Mouse (Mus musculus) kidney, postnatal 0 days (tissue): ENCODE measurements around the gene Rnf144a. TPM values are rescaled to one million over a fixed set of nuclear protein-coding genes. Genes with fewer than 3 reads are reported as not detected.

ENCODE experiments used
- ATAC-seq: fragments of 200-750 bp; cut with Nextera tagmentation; replicated peaks from 2 replicates; pipeline ENCODE4 v1.8.0; 2017; ENCODE audit warnings: low read depth, moderate number of reproducible peaks, moderate TSS enrichment, moderate library complexity; ENCODE audit not compliant: low FRiP score
- DNase-seq: peaks from one replicate; pipeline ENCODE4 v3.0.0-alpha.2; 2016; ENCODE audit warnings: low spot score
- H3K27ac ChIP-seq: fragments of 300-500 bp; sonication (generic); 2 replicates; pipeline ENCODE4 v1.5.1; 2014; ENCODE audit warnings: mild to moderate bottlenecking
- H3K27me3 ChIP-seq: fragments of 300-500 bp; sonication (generic); 2 replicates; pipeline ENCODE4 v1.6.1; 2014; ENCODE audit warnings: low read length, mixed read lengths; ENCODE audit not compliant: insufficient read depth
- H3K36me3 ChIP-seq: fragments of 300-500 bp; sonication (generic); 2 replicates; pipeline ENCODE4 v1.6.1; 2014; ENCODE audit warnings: low read length, mixed read lengths; ENCODE audit not compliant: insufficient read depth
- H3K4me1 ChIP-seq: fragments of 300-500 bp; sonication (generic); replicated peaks from 2 replicates; pipeline ENCODE4 v1.6.1; 2014; ENCODE audit warnings: antibody characterized with exemption, low read length, mixed read lengths; ENCODE audit not compliant: insufficient read depth
- H3K4me2 ChIP-seq: fragments of 300-500 bp; sonication (generic); 2 replicates; pipeline ENCODE4 v1.6.1; 2014; ENCODE audit warnings: mild to moderate bottlenecking, low read length, moderate library complexity, mixed read lengths
- H3K4me3 ChIP-seq: fragments of 300-500 bp; sonication (generic); replicated peaks from 2 replicates; pipeline ENCODE4 v1.5.1; 2014; ENCODE audit warnings: low read depth, low read length
- H3K9ac ChIP-seq: fragments of 300-500 bp; sonication (generic); 2 replicates; pipeline ENCODE4 v1.6.1; 2014; ENCODE audit warnings: low read depth, low read length
- H3K9me3 ChIP-seq: fragments of 300-500 bp; sonication (generic); replicated peaks from 2 replicates; pipeline ENCODE4 v1.6.1; 2016; ENCODE audit warnings: low read length, inconsistent platforms, mixed read lengths
- CTCF ChIP-seq: IDR thresholded peaks from 2 replicates; pipeline ENCODE4 v1.5.1; 2016; ENCODE audit warnings: antibody characterized with exemption, low read depth, mild to moderate bottlenecking, moderate library complexity
- WGBS: fragments of 180-500 bp; shearing (Covaris S2); extraction: QIAGEN DNeasy Blood & Tissue Kit; methylation state at CpG from one replicate; pipeline ENCODE4 v1.1.7; 2014; 5-methylcytosine and 5-hydroxymethylcytosine counted together
- polyA plus RNA-seq: library from polyadenylated mRNA; unstranded; fragments of >200 nt; fragmentation: Nextera tagmentation; extraction: Ambion mirVana; gene quantifications from 2 replicates; pipeline ENCODE4 v1.2.1, GENCODE M21; 2015

The Rnf144a gene
- polyA plus RNA-seq, 1 experiment from 2014 or later: 19.2 TPM

GRCm38 (mm10) chr12:26401696-26402470 lies 13.2 kb downstream of the Rnf144a start:
- Histone ChIP-seq H3K27ac (peak overlapping the region; percentile 67), H3K4me2 (no peak overlapping the region), H3K36me3 (no peaks in the 10 kb centered on the region), H3K4me1 (peaks cover 28% of the 10 kb centered on the region), H3K4me3 (no peak overlapping the region), H3K9me3 (no peaks in the 10 kb centered on the region), H3K9ac (no peak overlapping the region), H3K27me3 (no peaks in the 10 kb centered on the region)
- ATAC-seq (no peak), DNase-seq (peak; percentile 64)
- WGBS: 52% methylated on average over 10 of the region's 10 CpGs
- no peak for TF ChIP-seq CTCF

GRCm38 (mm10) chr12:26401254-26401653 lies 13.8 kb downstream of the Rnf144a start:
- 47% methylated on average over 1 of the region's 1 CpGs for WGBS
- no peaks in the 10 kb centered on the region for H3K27me3 ChIP-seq
- H3K4me3 ChIP-seq: no peak overlapping the region
- no peak overlapping the region for H3K4me2 ChIP-seq
- no peak overlapping the region for H3K9ac ChIP-seq
- no peak for TF ChIP-seq CTCF
- ATAC-seq (no peak), DNase-seq (no peak)
- peaks cover 26% of the 10 kb centered on the region for H3K4me1 ChIP-seq
- H3K36me3 ChIP-seq: no peaks in the 10 kb centered on the region
- no peaks in the 10 kb centered on the region for H3K9me3 ChIP-seq
- peak overlapping the region; percentile 67 for H3K27ac ChIP-seq

- TF ChIP-seq CTCF: no peak
- no peak overlapping the region for H3K4me2 ChIP-seq
- WGBS: 100% methylated on average over 1 of the region's 1 CpGs
- no peaks in the 10 kb centered on the region for H3K9me3 ChIP-seq
- H3K27me3 ChIP-seq: no peaks in the 10 kb centered on the region
- H3K4me1 ChIP-seq: peaks cover 21% of the 10 kb centered on the region
- DNase-seq (no peak), ATAC-seq (0 out of 2 replicates have a peak, but pooled peaks have one; percentile 34)
- H3K9ac ChIP-seq: no peak overlapping the region
- no peaks in the 10 kb centered on the region for H3K36me3 ChIP-seq
- H3K4me3 ChIP-seq: no peak overlapping the region
- peak overlapping the region; percentile 67 for H3K27ac ChIP-seq
Observed at GRCm38 (mm10) chr12:26400762-26401161, 14.3 kb downstream of the Rnf144a start.

GRCm38 (mm10) chr12:26399391-26399790 lies 15.7 kb downstream of the Rnf144a start:
- no peak for ATAC-seq
- no peaks in the 10 kb centered on the region for H3K36me3 ChIP-seq
- no peak for TF ChIP-seq CTCF
- H3K27me3 ChIP-seq: no peaks in the 10 kb centered on the region
- no peak overlapping the region for H3K27ac ChIP-seq
- H3K9me3 ChIP-seq: no peaks in the 10 kb centered on the region
- H3K4me3 ChIP-seq: no peak overlapping the region
- no peak overlapping the region for H3K4me2 ChIP-seq
- peaks cover 13% of the 10 kb centered on the region for H3K4me1 ChIP-seq
- no peak for DNase-seq
- 62% methylated on average over 6 of the region's 6 CpGs for WGBS
- no peak overlapping the region for H3K9ac ChIP-seq

- WGBS: 36% methylated on average over 2 of the region's 2 CpGs
- DNase-seq (no peak), ATAC-seq (peak; percentile 54; the same call in 1 of the 2 replicates)
- no peaks in the 10 kb centered on the region for H3K27me3 ChIP-seq
- H3K4me3 ChIP-seq: no peak overlapping the region
- no peak for TF ChIP-seq CTCF
- peaks cover 13% of the 10 kb centered on the region for H3K4me1 ChIP-seq
- H3K4me2 ChIP-seq: no peak overlapping the region
- H3K36me3 ChIP-seq: no peaks in the 10 kb centered on the region
- no peaks in the 10 kb centered on the region for H3K9me3 ChIP-seq
- H3K9ac ChIP-seq: no peak overlapping the region
- no peak overlapping the region for H3K27ac ChIP-seq
Observed at GRCm38 (mm10) chr12:26398597-26398996, 16.5 kb downstream of the Rnf144a start.

GRCm38 (mm10) chr12:26394485-26395470 lies 20.3 kb downstream of the Rnf144a start:
- DNase-seq: no peak
- no peak overlapping the region for H3K4me3 ChIP-seq
- H3K4me1 ChIP-seq: no peaks in the 10 kb centered on the region
- no peaks in the 10 kb centered on the region for H3K36me3 ChIP-seq
- no peak overlapping the region for H3K27ac ChIP-seq
- H3K27me3 ChIP-seq: no peaks in the 10 kb centered on the region
- no peak for TF ChIP-seq CTCF
- no peak for ATAC-seq
- 73% methylated on average over 13 of the region's 13 CpGs for WGBS
- H3K9me3 ChIP-seq: no peaks in the 10 kb centered on the region
- H3K4me2 ChIP-seq: no peak overlapping the region
- no peak overlapping the region for H3K9ac ChIP-seq
